Mouse (Mus musculus) stomach, postnatal 0 days (tissue): ENCODE results near the gene Grm1.

Experiments
- CTCF ChIP-seq: IDR thresholded peaks from 2 replicates; pipeline ENCODE4 v1.5.1; 2016; ENCODE audit warnings: antibody characterized with exemption, low read depth, mild to moderate bottlenecking, moderate library complexity
- EP300 ChIP-seq: optimal IDR thresholded peaks from 2 replicates; pipeline ENCODE3; 2016; ENCODE audit warnings: antibody characterized with exemption

DNA sequence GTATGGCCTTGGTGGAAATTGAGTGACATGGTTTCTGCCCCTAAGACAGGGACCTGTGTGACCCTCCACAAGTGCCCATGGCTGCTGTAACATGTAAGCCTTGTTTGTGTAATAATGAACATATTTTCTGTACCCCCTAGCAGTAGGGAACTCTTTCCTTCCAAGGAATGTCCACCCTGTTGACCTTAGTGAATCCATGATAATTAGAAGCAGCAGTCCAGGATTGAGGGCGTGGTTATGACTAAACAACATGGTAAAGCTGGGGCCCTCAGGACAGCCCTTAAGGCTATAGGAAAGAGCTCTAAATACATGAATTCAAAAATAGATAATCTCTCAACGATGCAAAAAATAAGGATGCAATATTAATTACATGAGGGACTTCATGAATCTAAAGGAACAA, 17.0 kb downstream of the Grm1 start:
- TF ChIP-seq CTCF (no peak), EP300 (no peak)
